Mouse (Mus musculus) embryonic facial prominence, embryonic 15.5 days (tissue): ENCODE data around the gene Map3k20. TPM values are rescaled to one million over a fixed set of nuclear protein-coding genes. Genes with fewer than 3 reads are reported as not detected.
A peak's percentile ranks its signal among the peaks of the same experiment; 100 is the strongest.

Source experiments
- ATAC-seq: fragments of 200-750 bp; cut with Nextera tagmentation; 2 replicates; pipeline ENCODE4 v1.8.0; 2017; ENCODE audit warnings: low read depth, moderate TSS enrichment; ENCODE audit not compliant: insufficient number of reproducible peaks, low FRiP score, low TSS enrichment
- H3K27ac ChIP-seq: fragments of 300-500 bp; sonication (generic); replicated peaks from 2 replicates; pipeline ENCODE4 v1.5.1; 2015; ENCODE audit warnings: mild to moderate bottlenecking, inconsistent platforms
- H3K27me3 ChIP-seq: fragments of 300-500 bp; sonication (generic); 2 replicates; pipeline ENCODE4 v1.6.1; 2015; ENCODE audit warnings: inconsistent platforms
- H3K36me3 ChIP-seq: fragments of 300-500 bp; sonication (generic); 2 replicates; pipeline ENCODE4 v1.6.1; 2015; ENCODE audit warnings: mild to moderate bottlenecking, inconsistent platforms
- H3K4me1 ChIP-seq: fragments of 300-500 bp; sonication (generic); 2 replicates; pipeline ENCODE4 v1.6.1; 2015; ENCODE audit warnings: inconsistent platforms
- H3K4me2 ChIP-seq: fragments of 300-500 bp; sonication (generic); replicated peaks from 2 replicates; pipeline ENCODE4 v1.6.1; 2015; ENCODE audit warnings: mild to moderate bottlenecking, inconsistent platforms
- H3K4me3 ChIP-seq: fragments of 300-500 bp; sonication (generic); replicated peaks from 2 replicates; pipeline ENCODE4 v1.5.1; 2015; ENCODE audit warnings: mild to moderate bottlenecking, inconsistent platforms
- H3K9ac ChIP-seq: fragments of 300-500 bp; sonication (generic); 2 replicates; pipeline ENCODE4 v1.6.1; 2015; ENCODE audit warnings: inconsistent platforms
- H3K9me3 ChIP-seq: fragments of 300-500 bp; sonication (generic); replicated peaks from 2 replicates; pipeline ENCODE4 v1.6.1; 2016; ENCODE audit warnings: inconsistent platforms
- WGBS: fragments of 180-500 bp; shearing (Covaris S2); methylation state at CpG from one replicate; pipeline ENCODE4 v1.1.7; 2015; 5-methylcytosine and 5-hydroxymethylcytosine counted together
- polyA plus RNA-seq: library from polyadenylated mRNA; unstranded; fragments of >200 nt; fragmentation: Nextera tagmentation; extraction: Ambion mirVana; gene quantifications from 2 replicates; pipeline ENCODE4 v1.2.1, GENCODE M21; 2015

Map3k20 gene
- polyA plus RNA-seq, 1 experiment from 2014 or later, result 21.0 TPM

GRCm38 (mm10) chr2:72471415-72472070 lies 186.1 kb downstream of the Map3k20 start:
- Histone ChIP-seq H3K9me3 (no peaks in the 10 kb centered on the region), H3K4me1 (peaks cover 4% of the 10 kb centered on the region), H3K9ac (no peak overlapping the region), H3K4me3 (no peak overlapping the region), H3K27me3 (no peaks in the 10 kb centered on the region; the same call in 1 of the 2 replicates), H3K27ac (no peak overlapping the region), H3K4me2 (no peak overlapping the region), H3K36me3 (no peaks in the 10 kb centered on the region)
- no peak for ATAC-seq
- 26% methylated on average over 16 of the region's 16 CpGs for WGBS

GRCm38 (mm10) chr2:72474531-72475287 lies 189.3 kb downstream of the Map3k20 start:
- ATAC-seq, result no peak
- Histone ChIP-seq H3K9ac (no peak overlapping the region), H3K27me3 (no peaks in the 10 kb centered on the region; the same call in 1 of the 2 replicates), H3K4me2 (no peak overlapping the region), H3K36me3 (peaks cover under 1% of the 10 kb centered on the region; the same call in 1 of the 2 replicates), H3K4me1 (peaks cover 25% of the 10 kb centered on the region), H3K9me3 (no peaks in the 10 kb centered on the region), H3K27ac (no peak overlapping the region), H3K4me3 (no peak overlapping the region)
- WGBS, result 43% methylated on average over 7 of the region's 7 CpGs

DNA sequence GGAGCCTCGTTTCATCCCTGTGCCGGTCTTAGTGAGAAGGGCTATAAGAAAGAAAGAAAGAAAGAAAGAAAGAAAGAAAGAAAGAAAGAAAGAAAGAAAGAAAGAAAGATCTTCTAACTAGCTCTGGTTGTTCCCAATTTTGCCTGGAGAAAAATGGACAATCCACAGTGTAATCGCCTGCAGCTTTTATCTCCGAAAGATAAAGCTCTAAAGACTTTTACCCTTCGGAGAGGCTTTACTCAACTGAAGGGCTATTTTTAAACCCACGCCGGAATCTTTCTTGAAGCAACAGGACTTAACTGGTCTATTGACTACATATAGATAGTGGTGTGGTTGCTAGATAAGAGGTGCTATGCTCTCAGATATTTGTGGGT lies 190.0 kb downstream of the Map3k20 start:
- peak overlapping the region; percentile 72 for H3K9ac ChIP-seq
- H3K36me3 ChIP-seq, result peaks cover 7% of the 10 kb centered on the region; the same call in 1 of the 2 replicates
- H3K4me2 ChIP-seq, result peak overlapping the region; percentile 71
- H3K27me3 ChIP-seq, result no peaks in the 10 kb centered on the region; the same call in 1 of the 2 replicates
- peak overlapping the region; percentile 90 for H3K4me3 ChIP-seq
- ATAC-seq, result no peak
- peak overlapping the region; percentile 89 for H3K27ac ChIP-seq
- WGBS, result 1% methylated on average over 7 of the region's 7 CpGs
- peaks cover 25% of the 10 kb centered on the region for H3K4me1 ChIP-seq
- H3K9me3 ChIP-seq, result no peaks in the 10 kb centered on the region

DNA sequence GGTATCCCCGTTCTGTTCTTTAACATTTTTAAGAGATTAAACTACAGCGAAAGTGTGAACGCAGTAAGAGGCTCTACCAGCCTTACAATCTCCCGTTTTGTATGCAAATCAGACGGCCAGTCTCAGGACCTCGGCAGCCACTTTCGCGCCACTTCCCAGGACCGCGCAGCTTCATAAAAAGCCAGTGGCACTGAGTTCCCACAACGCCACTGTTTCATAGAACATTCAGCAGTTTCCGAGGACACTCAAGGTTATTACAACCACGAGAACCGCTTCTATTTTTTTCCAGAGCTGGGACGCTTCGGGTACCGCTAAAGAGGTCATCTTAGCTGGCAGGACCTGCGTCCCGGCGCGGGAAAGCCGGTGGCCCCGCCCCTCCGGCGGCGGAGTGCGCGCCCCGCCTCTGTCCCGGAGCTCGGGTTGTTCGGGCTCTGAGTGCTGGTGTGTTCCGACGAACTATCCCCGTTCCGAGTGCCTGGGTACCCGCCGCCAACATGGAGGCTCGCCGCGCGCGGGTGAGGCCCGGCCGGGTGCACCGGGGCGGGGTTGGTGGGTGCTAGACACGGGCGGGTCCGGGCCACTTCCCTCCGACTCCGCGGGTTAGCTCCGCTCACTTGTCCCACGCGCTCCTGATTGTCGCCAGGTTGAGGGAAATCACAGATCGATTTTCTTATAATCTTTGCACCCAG lies 190.5 kb downstream of the Map3k20 start, which contains the start of gene Cdca7:
Gene Cdca7 (plus strand): TSS at position 363 of the 689 bp plus-strand sequence.
- no peaks in the 10 kb centered on the region; the same call in 1 of the 2 replicates for H3K27me3 ChIP-seq
- H3K4me2 ChIP-seq, result peak within 1 kb of the TSS; percentile 71
- H3K36me3 ChIP-seq, result peaks cover 10% of the 10 kb centered on the region
- peak within 1 kb of the TSS; percentile 72 for H3K9ac ChIP-seq
- peak within 1 kb of the TSS; percentile 90 for H3K4me3 ChIP-seq
- no peaks in the 10 kb centered on the region for H3K9me3 ChIP-seq
- under 1% methylated on average over 58 of the region's 58 CpGs for WGBS
- ATAC-seq, result peak; percentile 86
- peaks cover 25% of the 10 kb centered on the region for H3K4me1 ChIP-seq
- peak within 1 kb of the TSS; percentile 89 for H3K27ac ChIP-seq

DNA sequence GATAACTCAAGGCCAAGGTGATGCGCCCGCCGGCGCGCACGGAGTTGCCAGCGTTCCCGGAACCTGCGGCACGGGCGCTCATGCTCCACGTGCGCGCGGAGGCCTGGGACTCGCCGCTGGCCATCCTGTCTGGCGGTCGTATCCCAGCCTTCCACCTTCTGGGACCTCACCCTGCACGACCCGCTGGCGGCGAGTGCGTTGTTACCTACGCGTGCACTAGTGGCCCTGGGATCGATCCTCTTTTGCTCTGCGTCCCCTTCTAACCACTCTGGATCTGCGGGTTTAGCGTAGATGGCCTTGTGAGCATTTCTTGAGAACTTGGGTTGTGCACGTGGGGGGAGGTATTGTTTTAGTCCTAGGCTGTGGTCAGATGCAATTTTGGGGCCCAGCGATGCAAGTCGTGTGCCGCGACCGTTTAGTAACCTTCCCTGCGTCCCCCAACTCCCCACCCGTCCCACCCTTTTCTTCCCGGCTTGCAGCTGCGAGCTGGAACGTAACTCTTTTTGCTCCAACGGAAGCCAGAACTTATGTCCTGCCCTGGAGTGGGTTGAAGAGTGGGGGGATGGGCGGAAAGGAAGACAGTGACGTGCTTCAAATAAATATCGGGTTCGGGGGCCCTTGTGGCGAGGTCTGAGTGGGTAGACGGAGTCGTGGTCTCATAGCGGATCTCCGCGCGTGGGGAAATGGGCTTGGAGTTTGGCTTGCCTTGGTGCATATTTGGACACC lies 191.2 kb downstream of the Map3k20 start:
- Histone ChIP-seq H3K27ac (peak overlapping the region; percentile 89), H3K36me3 (peaks cover 14% of the 10 kb centered on the region), H3K4me1 (peaks cover 25% of the 10 kb centered on the region), H3K9ac (peak overlapping the region; percentile 72), H3K4me3 (peak overlapping the region; percentile 90), H3K9me3 (no peaks in the 10 kb centered on the region), H3K27me3 (no peaks in the 10 kb centered on the region; the same call in 1 of the 2 replicates), H3K4me2 (peak overlapping the region; percentile 71)
- under 1% methylated on average over 53 of the region's 53 CpGs for WGBS
- peak; percentile 56 for ATAC-seq

DNA sequence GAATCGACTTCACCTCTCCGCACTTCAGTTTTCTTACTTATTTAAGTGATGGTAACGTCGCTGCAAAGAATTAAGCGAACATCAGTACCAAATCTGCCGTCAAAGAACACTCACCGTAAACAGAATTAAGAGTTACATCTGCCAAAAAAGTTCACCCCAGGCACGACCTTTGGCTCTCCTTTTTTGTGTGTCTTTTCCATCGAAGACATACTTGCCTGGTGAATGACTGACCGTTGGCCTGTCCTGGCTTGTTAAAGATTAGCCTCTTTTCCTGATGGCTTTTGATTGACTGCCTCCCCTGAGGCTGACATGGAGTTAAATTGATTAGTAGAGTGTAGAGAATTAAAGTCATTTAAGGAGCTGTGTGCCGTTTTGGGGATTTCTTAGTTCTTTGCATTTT lies 191.8 kb downstream of the Map3k20 start:
- ATAC-seq, result no peak

GRCm38 (mm10) chr2:72478176-72478575 lies 192.7 kb downstream of the Map3k20 start:
- Histone ChIP-seq H3K4me2 (peak overlapping the region; percentile 71), H3K27ac (no peak overlapping the region), H3K9ac (no peak overlapping the region), H3K27me3 (no peaks in the 10 kb centered on the region; the same call in 1 of the 2 replicates), H3K9me3 (no peaks in the 10 kb centered on the region), H3K4me3 (peak overlapping the region; percentile 90), H3K36me3 (peaks cover 24% of the 10 kb centered on the region), H3K4me1 (peaks cover 25% of the 10 kb centered on the region)
- no peak for ATAC-seq
- 79% methylated on average over 4 of the region's 4 CpGs for WGBS

More for the DNA sequence above, 191.8 kb downstream of the Map3k20 start:
- peak overlapping the region; percentile 90 for H3K4me3 ChIP-seq
- peak overlapping the region; percentile 72 for H3K9ac ChIP-seq
- peaks cover 25% of the 10 kb centered on the region for H3K4me1 ChIP-seq
- peaks cover 19% of the 10 kb centered on the region for H3K36me3 ChIP-seq
- no peaks in the 10 kb centered on the region; the same call in 1 of the 2 replicates for H3K27me3 ChIP-seq
- WGBS, result 1% methylated on average over 11 of the region's 11 CpGs
- H3K4me2 ChIP-seq, result peak overlapping the region; percentile 71
- H3K27ac ChIP-seq, result no peak overlapping the region
- H3K9me3 ChIP-seq, result no peaks in the 10 kb centered on the region

DNA sequence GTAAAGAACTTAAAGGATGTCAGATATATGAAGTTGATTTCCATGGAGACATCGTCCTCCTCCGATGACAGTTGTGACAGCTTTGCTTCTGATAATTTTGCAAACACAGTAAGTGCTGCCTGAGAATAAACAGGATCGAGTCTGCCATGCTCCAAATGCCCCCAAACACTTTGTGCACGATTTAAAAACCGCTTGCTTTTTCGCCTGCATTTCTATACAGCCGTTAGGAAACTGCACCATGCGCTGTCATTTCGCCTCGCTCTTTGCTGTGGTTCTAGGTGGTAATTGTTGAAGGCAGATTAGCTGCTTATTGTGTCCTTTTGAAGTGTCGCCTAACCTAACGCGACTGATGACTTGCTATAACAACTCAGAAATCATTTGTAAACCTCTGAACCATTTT lies 193.5 kb downstream of the Map3k20 start:
- ATAC-seq, result no peak
- WGBS, result 72% methylated on average over 13 of the region's 13 CpGs
- no peaks in the 10 kb centered on the region; the same call in 1 of the 2 replicates for H3K27me3 ChIP-seq
- no peaks in the 10 kb centered on the region for H3K9me3 ChIP-seq
- H3K36me3 ChIP-seq, result peaks cover 31% of the 10 kb centered on the region
- H3K27ac ChIP-seq, result no peak overlapping the region
- no peak overlapping the region for H3K4me3 ChIP-seq
- peaks cover 25% of the 10 kb centered on the region for H3K4me1 ChIP-seq
- H3K9ac ChIP-seq, result no peak overlapping the region
- H3K4me2 ChIP-seq, result no peak overlapping the region

- 86% methylated on average over 9 of the region's 9 CpGs for WGBS
- H3K9me3 ChIP-seq, result no peaks in the 10 kb centered on the region
- no peak overlapping the region for H3K4me2 ChIP-seq
- no peak overlapping the region for H3K27ac ChIP-seq
- peaks cover 23% of the 10 kb centered on the region for H3K4me1 ChIP-seq
- H3K9ac ChIP-seq, result no peak overlapping the region
- H3K27me3 ChIP-seq, result no peaks in the 10 kb centered on the region
- no peak overlapping the region for H3K4me3 ChIP-seq
- H3K36me3 ChIP-seq, result peaks cover 39% of the 10 kb centered on the region
- no peak for ATAC-seq
Measured at GRCm38 (mm10) chr2:72479818-72480217, 194.4 kb downstream of the Map3k20 start.

- no peak for ATAC-seq
- Histone ChIP-seq H3K9me3 (no peaks in the 10 kb centered on the region), H3K4me1 (no peaks in the 10 kb centered on the region), H3K9ac (no peak overlapping the region), H3K36me3 (peaks cover 9% of the 10 kb centered on the region; the same call in 1 of the 2 replicates), H3K27me3 (no peaks in the 10 kb centered on the region), H3K27ac (no peak overlapping the region), H3K4me2 (no peak overlapping the region), H3K4me3 (no peak overlapping the region)
- WGBS, result 41% methylated on average over 7 of the region's 7 CpGs
Measured at GRCm38 (mm10) chr2:72491650-72492049, 206.2 kb downstream of the Map3k20 start.
